Mouse (Mus musculus) liver, embryonic 11.5 days (tissue): ENCODE measurements at regions not wholly inside any gene's neighbourhood (a gene's known extent, or its start where the extent isn't known, plus 50 kb on each side); places are given as distances from the start of the nearest gene placed in this dataset.
A peak's percentile ranks its signal among the peaks of the same experiment; 100 is the strongest.

Source experiments
- ATAC-seq: fragments of 200-750 bp; cut with Nextera tagmentation; replicated peaks from 2 replicates; pipeline ENCODE4 v1.8.0; 2017; ENCODE audit warnings: moderate number of reproducible peaks, mild to moderate bottlenecking, moderate TSS enrichment, moderate library complexity; ENCODE audit not compliant: low FRiP score
- DNase-seq: peaks from one replicate; pipeline ENCODE4 v3.0.0-alpha.2; 2017; ENCODE audit warnings: low spot score
- H3K27ac ChIP-seq: fragments of 300-500 bp; sonication (generic); 2 replicates; pipeline ENCODE4 v1.5.1; 2014; ENCODE audit warnings: mild to moderate bottlenecking, low read depth, low read length, control low read depth
- H3K27me3 ChIP-seq: fragments of 300-500 bp; sonication (generic); replicated peaks from 2 replicates; pipeline ENCODE4 v1.6.1; 2014; ENCODE audit warnings: low read length, mixed read lengths; ENCODE audit not compliant: control insufficient read depth, insufficient read depth
- H3K36me3 ChIP-seq: fragments of 300-500 bp; sonication (generic); 2 replicates; pipeline ENCODE4 v1.6.1; 2014; ENCODE audit warnings: mild to moderate bottlenecking, low read length, moderate library complexity, mixed read lengths; ENCODE audit not compliant: control insufficient read depth, insufficient read depth
- H3K4me1 ChIP-seq: fragments of 300-500 bp; sonication (generic); replicated peaks from 2 replicates; pipeline ENCODE4 v1.6.1; 2014; ENCODE audit warnings: low read length, mixed read lengths; ENCODE audit not compliant: control insufficient read depth, insufficient read depth
- H3K4me2 ChIP-seq: fragments of 300-500 bp; sonication (generic); 2 replicates; pipeline ENCODE4 v1.6.1; 2014; ENCODE audit warnings: mild to moderate bottlenecking, control low read depth, moderate library complexity
- H3K4me3 ChIP-seq: fragments of 300-500 bp; sonication (generic); 2 replicates; pipeline ENCODE4 v1.5.1; 2014; ENCODE audit warnings: low read depth, low read length, control low read depth
- H3K9ac ChIP-seq: fragments of 300-500 bp; sonication (generic); 2 replicates; pipeline ENCODE4 v1.6.1; 2014; ENCODE audit warnings: low read depth, low read length, control low read depth
- H3K9me3 ChIP-seq: fragments of 300-500 bp; sonication (generic); 2 replicates; pipeline ENCODE4 v1.6.1; 2016; ENCODE audit warnings: low read length, inconsistent platforms, mixed read lengths; ENCODE audit not compliant: control insufficient read depth
- WGBS: fragments of 180-500 bp; shearing (Covaris S2); extraction: QIAGEN DNeasy Blood & Tissue Kit; methylation state at CpG from one replicate; pipeline ENCODE4 v1.1.7; 2014; 5-methylcytosine and 5-hydroxymethylcytosine counted together

DNA sequence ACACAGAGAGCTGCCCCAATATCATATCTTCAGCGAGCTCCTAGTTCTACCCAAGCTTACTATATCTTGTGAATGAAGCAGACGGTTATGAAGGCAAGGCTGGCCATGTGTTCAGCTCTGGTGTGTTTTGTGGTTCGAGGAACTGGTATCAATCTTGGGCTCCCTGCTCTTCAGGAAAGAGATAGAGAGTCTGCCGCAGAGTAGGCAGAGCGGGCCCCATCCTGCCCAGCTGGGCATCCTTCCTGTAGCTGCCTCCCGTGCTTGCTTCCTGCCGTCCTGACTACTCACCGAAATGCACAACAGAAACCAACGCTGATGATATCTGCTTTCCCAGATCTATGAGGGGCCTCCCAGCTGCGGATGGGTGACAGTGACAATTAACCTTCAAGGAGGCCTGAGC lies 60.3 kb downstream of the Snrpe start:
- no peaks in the 10 kb centered on the region for H3K9me3 ChIP-seq
- DNase-seq (peak; percentile 40), ATAC-seq (no peak)
- no peaks in the 10 kb centered on the region for H3K36me3 ChIP-seq
- no peaks in the 10 kb centered on the region for H3K4me1 ChIP-seq
- 33% methylated on average over 10 of the region's 10 CpGs for WGBS
- H3K4me3 ChIP-seq, result no peak overlapping the region
- 0 out of 2 replicates have a peak overlapping the region, but pooled peaks have one; percentile 16 for H3K4me2 ChIP-seq
- no peak overlapping the region for H3K9ac ChIP-seq
- H3K27ac ChIP-seq, result no peak overlapping the region
- no peaks in the 10 kb centered on the region for H3K27me3 ChIP-seq

DNA sequence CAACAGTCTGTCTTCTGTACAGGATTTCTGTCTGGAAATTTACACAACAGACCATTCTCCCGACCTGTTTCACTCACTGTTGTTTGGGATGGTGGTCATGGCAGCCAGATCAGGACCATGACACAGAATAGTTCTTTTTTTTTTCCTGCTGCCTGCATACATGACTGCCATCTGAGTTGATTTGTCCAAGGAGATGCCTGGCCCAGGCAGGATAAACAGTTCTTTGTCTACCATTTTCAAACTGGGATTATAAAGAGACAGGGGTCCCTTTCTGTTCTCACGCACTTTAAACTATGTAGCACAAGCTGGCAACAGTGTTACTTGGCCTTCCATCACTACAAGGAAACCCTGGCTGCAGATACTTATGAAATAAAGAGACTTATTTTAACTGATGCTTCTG lies 61.1 kb downstream of the Snrpe start:
- no peaks in the 10 kb centered on the region for H3K9me3 ChIP-seq
- ATAC-seq (no peak), DNase-seq (no peak)
- WGBS, result 60% methylated on average over 2 of the region's 2 CpGs
- H3K36me3 ChIP-seq, result no peaks in the 10 kb centered on the region
- H3K4me3 ChIP-seq, result no peak overlapping the region
- no peak overlapping the region for H3K27ac ChIP-seq
- H3K4me1 ChIP-seq, result no peaks in the 10 kb centered on the region
- no peak overlapping the region for H3K4me2 ChIP-seq
- no peak overlapping the region for H3K9ac ChIP-seq
- H3K27me3 ChIP-seq, result no peaks in the 10 kb centered on the region

DNA sequence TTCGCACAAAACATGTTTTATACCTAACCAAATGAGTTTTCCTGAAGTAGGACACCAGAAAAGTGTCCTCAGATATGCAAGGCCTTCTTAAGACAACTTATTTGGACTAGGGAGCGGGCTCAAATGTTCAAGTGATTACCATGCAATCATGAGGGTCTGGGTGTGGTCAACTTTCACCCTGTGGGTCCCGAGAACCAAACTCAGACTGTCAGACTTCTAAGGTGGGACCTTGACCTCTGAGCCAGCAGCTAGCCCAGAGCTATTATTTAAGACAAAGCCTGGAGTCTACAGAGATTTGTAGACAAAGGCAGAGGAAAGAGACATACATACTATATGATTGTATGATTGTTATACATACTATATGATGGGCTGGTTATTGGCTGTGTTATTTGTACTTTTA lies 62.5 kb downstream of the Snrpe start:
- Histone ChIP-seq H3K27ac (no peak overlapping the region), H3K4me2 (no peak overlapping the region), H3K27me3 (no peaks in the 10 kb centered on the region), H3K9me3 (no peaks in the 10 kb centered on the region), H3K9ac (no peak overlapping the region), H3K4me3 (no peak overlapping the region), H3K4me1 (no peaks in the 10 kb centered on the region), H3K36me3 (no peaks in the 10 kb centered on the region)
- ATAC-seq, result no peak
- 80% methylated on average over 3 of the region's 3 CpGs for WGBS
- DNase-seq, result no peak

DNA sequence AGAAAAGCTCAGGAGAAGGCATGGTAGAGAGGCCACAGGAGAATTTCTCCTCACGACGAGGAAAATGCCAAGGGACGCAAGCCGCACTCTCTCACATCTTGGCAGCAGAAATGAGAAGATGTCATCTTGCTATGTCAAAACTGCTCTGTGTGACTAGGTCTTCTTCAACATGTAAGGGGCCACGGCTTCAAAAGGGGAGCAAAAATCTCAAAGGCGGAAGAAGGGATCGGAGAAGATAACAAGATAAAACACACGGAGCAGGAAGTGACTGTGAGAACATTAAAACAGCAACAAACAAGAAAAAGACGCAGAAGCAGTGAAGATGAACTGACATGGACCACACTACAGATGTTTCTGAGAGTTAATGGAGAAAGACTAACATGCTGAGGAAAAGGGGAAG lies 65.1 kb downstream of the Snrpe start:
- 61% methylated on average over 9 of the region's 9 CpGs for WGBS
- H3K27me3 ChIP-seq, result no peaks in the 10 kb centered on the region
- no peak for ATAC-seq

GRCm38 (mm10) chr1:133543751-133544150 lies 66.3 kb downstream of the Snrpe start:
- no peaks in the 10 kb centered on the region for H3K36me3 ChIP-seq
- H3K27ac ChIP-seq, result no peak overlapping the region
- no peak overlapping the region for H3K4me3 ChIP-seq
- ATAC-seq (no peak), DNase-seq (no peak)
- no peaks in the 10 kb centered on the region for H3K9me3 ChIP-seq
- no peaks in the 10 kb centered on the region for H3K27me3 ChIP-seq
- WGBS, result 82% methylated on average over 10 of the region's 10 CpGs
- no peak overlapping the region for H3K4me2 ChIP-seq
- no peak overlapping the region for H3K9ac ChIP-seq
- H3K4me1 ChIP-seq, result no peaks in the 10 kb centered on the region

More for the DNA sequence above, 65.1 kb downstream of the Snrpe start:
- H3K9me3 ChIP-seq, result no peaks in the 10 kb centered on the region
- no peak overlapping the region for H3K4me3 ChIP-seq
- no peak overlapping the region for H3K27ac ChIP-seq
- H3K4me1 ChIP-seq, result no peaks in the 10 kb centered on the region
- no peak overlapping the region for H3K9ac ChIP-seq
- H3K4me2 ChIP-seq, result no peak overlapping the region
- no peaks in the 10 kb centered on the region for H3K36me3 ChIP-seq
- no peak for DNase-seq

GRCm38 (mm10) chr1:133541996-133542775 lies 67.9 kb downstream of the Snrpe start:
- Histone ChIP-seq H3K9me3 (no peaks in the 10 kb centered on the region), H3K36me3 (no peaks in the 10 kb centered on the region), H3K4me3 (no peak overlapping the region), H3K27ac (no peak overlapping the region), H3K4me1 (no peaks in the 10 kb centered on the region), H3K4me2 (no peak overlapping the region), H3K27me3 (no peaks in the 10 kb centered on the region), H3K9ac (no peak overlapping the region)
- 79% methylated on average over 15 of the region's 15 CpGs for WGBS
- DNase-seq (no peak), ATAC-seq (no peak)

DNA sequence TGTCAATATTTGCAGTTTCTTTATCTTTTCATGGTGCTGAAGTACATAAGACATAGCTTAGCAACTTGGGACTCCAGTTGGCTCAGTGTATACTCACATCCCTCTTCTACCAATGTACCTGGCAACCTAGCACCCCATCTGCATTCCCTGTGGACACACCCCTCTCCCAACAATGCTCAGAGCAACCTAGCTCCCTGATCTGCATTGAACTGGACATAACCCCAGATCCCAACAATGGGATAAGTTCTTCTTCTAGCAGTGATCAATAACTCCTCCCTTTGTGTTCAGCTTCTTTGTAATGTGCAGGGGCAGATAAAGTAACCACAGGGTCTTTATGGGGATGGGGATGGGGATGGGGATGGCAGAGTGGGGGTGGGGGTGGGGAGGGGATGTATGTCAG lies 79.4 kb downstream of the Snrpe start:
- H3K4me1 ChIP-seq, result no peaks in the 10 kb centered on the region
- ATAC-seq (no peak), DNase-seq (no peak)
- H3K27me3 ChIP-seq, result no peaks in the 10 kb centered on the region
- H3K4me3 ChIP-seq, result no peak overlapping the region
- H3K9me3 ChIP-seq, result no peaks in the 10 kb centered on the region
- H3K36me3 ChIP-seq, result no peaks in the 10 kb centered on the region
- no peak overlapping the region for H3K4me2 ChIP-seq
- H3K9ac ChIP-seq, result no peak overlapping the region
- no peak overlapping the region for H3K27ac ChIP-seq

GRCm38 (mm10) chr1:133529817-133530216 lies 80.3 kb downstream of the Snrpe start:
- H3K4me2 ChIP-seq, result no peak overlapping the region
- 70% methylated on average over 10 of the region's 10 CpGs for WGBS
- no peaks in the 10 kb centered on the region for H3K27me3 ChIP-seq
- H3K9ac ChIP-seq, result no peak overlapping the region
- H3K9me3 ChIP-seq, result no peaks in the 10 kb centered on the region
- H3K4me1 ChIP-seq, result no peaks in the 10 kb centered on the region
- H3K4me3 ChIP-seq, result no peak overlapping the region
- DNase-seq, result no peak
- H3K27ac ChIP-seq, result no peak overlapping the region
- no peak for ATAC-seq
- H3K36me3 ChIP-seq, result no peaks in the 10 kb centered on the region

GRCm38 (mm10) chr1:133527651-133528385 lies 82.3 kb downstream of the Snrpe start:
- Histone ChIP-seq H3K27me3 (no peaks in the 10 kb centered on the region), H3K27ac (no peak overlapping the region), H3K4me2 (no peak overlapping the region), H3K9ac (no peak overlapping the region), H3K4me1 (no peaks in the 10 kb centered on the region), H3K9me3 (no peaks in the 10 kb centered on the region), H3K4me3 (no peak overlapping the region), H3K36me3 (no peaks in the 10 kb centered on the region)
- DNase-seq (no peak), ATAC-seq (no peak)
- 71% methylated on average over 7 of the region's 7 CpGs for WGBS
